Comparison of ENCODE assay signal across 17 mouse cellular contexts in the genomic region with DNA sequence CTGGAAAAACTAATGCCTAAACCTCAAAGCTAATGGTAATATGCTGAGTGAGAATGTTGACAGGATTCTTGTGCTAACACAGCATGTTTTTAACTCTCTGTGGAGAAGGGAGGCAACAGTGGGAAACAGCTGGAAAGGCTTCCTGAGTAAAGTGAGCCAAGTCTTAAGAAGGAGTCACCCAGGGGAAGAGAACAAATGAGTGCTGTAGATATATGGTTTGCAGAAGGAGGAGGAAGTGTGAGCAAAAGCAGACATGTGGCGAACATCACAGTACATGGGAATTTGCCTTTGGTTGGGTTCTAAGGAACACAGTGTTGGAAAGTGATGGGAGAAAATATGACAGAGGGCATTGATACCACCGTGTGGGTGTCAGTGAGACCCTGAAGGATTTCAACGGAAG. TPM values are rescaled to one million over a fixed set of nuclear protein-coding genes. Genes with fewer than 3 reads are reported as not detected.
DNase-seq lines count a peak whose midpoint lies in the region; ATAC-seq and TF ChIP-seq lines count a peak whose summit lies in the region.
"Had no signal": no experiment of that assay in that cellular context is flagged by ENCODE, and none has a peak within 500 bp of the region (broad histone marks: within the 10 kb centered on the region; RNA-seq: fewer than 3 reads in every experiment).

No protein-coding gene starts in this region.

- H3K4me3 ChIP-seq in heart, embryonic 10.5 days = no peak overlapping the region
- no peak overlapping the region for H3K4me3 ChIP-seq in liver, adult 2 months (ENCODE audit: insufficient read depth, low read depth, low read length)
- no peak overlapping the region for H3K4me3 ChIP-seq in heart, embryonic 13.5 days
- no peak overlapping the region for H3K4me3 ChIP-seq in limb, embryonic 15.5 days
- H3K4me3 ChIP-seq: hindbrain, embryonic 12.5 days; liver, embryonic 12.5 days; midbrain, embryonic 12.5 days had no signal

- H3K36me3 ChIP-seq in heart, embryonic 10.5 days = no peaks in the 10 kb centered on the region
- no peaks in the 10 kb centered on the region for H3K36me3 ChIP-seq in liver, adult 2 months (ENCODE audit: control insufficient read depth, insufficient read depth, low read length)
- H3K36me3 ChIP-seq in heart, embryonic 13.5 days = no peaks in the 10 kb centered on the region
- no peaks in the 10 kb centered on the region for H3K36me3 ChIP-seq in limb, embryonic 15.5 days
- H3K36me3 ChIP-seq: hindbrain, embryonic 12.5 days; liver, embryonic 12.5 days; midbrain, embryonic 12.5 days had no signal

- H3K9ac ChIP-seq in liver, adult 2 months (ENCODE audit: low read depth, low read length) = no peak overlapping the region
- no peak overlapping the region for H3K9ac ChIP-seq in heart, embryonic 13.5 days
- no peak overlapping the region for H3K9ac ChIP-seq in limb, embryonic 15.5 days
- H3K9ac ChIP-seq: hindbrain, embryonic 12.5 days; liver, embryonic 12.5 days; midbrain, embryonic 12.5 days had no signal

- H3K9me3 ChIP-seq in heart, embryonic 10.5 days = no peaks in the 10 kb centered on the region
- H3K9me3 ChIP-seq in heart, embryonic 13.5 days = no peaks in the 10 kb centered on the region; the same call in 1 of the 2 replicates
- no peaks in the 10 kb centered on the region for H3K9me3 ChIP-seq in limb, embryonic 15.5 days
- H3K9me3 ChIP-seq: hindbrain, embryonic 12.5 days; liver, embryonic 12.5 days; midbrain, embryonic 12.5 days had no signal

- no peaks in the 10 kb centered on the region for H3K4me1 ChIP-seq in heart, embryonic 10.5 days
- H3K4me1 ChIP-seq in liver, adult 2 months (ENCODE audit: control insufficient read depth, insufficient read depth, low read length) = no peaks in the 10 kb centered on the region
- 0 out of 2 replicates have a peak, but pooled peaks cover 4% of the 10 kb centered on the region for H3K4me1 ChIP-seq in heart, embryonic 13.5 days
- no peaks in the 10 kb centered on the region for H3K4me1 ChIP-seq in limb, embryonic 15.5 days
- H3K4me1 ChIP-seq: hindbrain, embryonic 12.5 days; liver, embryonic 12.5 days; midbrain, embryonic 12.5 days had no signal

- no peaks in the 10 kb centered on the region for H3K79me2 ChIP-seq in liver, adult 2 months (ENCODE audit: control insufficient read depth, insufficient read depth, low read length)

- DNase-seq in heart, adult 8-10 months (ENCODE audit: low spot score) = peak; percentile 45
- DNase-seq in heart, embryonic 10.5 days (ENCODE audit: low spot score) = no peak
- peak; percentile 17 for DNase-seq in liver, adult 2 months (ENCODE audit: extremely low read depth, low read depth, low spot score)
- DNase-seq in liver = no peak
- DNase-seq in ovary, postnatal 36 days (ENCODE audit: low spot score) = no peak
- DNase-seq: B cell, adult 2 months; cerebellum, adult 11 months; cerebellum, postnatal 25 days; gastrocnemius, postnatal 14 days; kidney, adult 2 months; thymus, postnatal 4 days had no signal

- H3K4me2 ChIP-seq in heart, embryonic 13.5 days = no peak overlapping the region
- no peak overlapping the region for H3K4me2 ChIP-seq in limb, embryonic 15.5 days
- H3K4me2 ChIP-seq: hindbrain, embryonic 12.5 days; liver, embryonic 12.5 days; midbrain, embryonic 12.5 days had no signal

- H3K27ac ChIP-seq in heart, embryonic 10.5 days = no peak overlapping the region
- no peak overlapping the region for H3K27ac ChIP-seq in liver, adult 2 months (replicated peaks; ENCODE audit: insufficient read depth, low read depth, low read length)
- H3K27ac ChIP-seq in heart, embryonic 13.5 days (replicated peaks) = 0 out of 2 replicates have a peak overlapping the region, but pooled peaks have one; percentile 13
- peak overlapping the region; percentile 14; the same call in 1 of the 2 replicates for H3K27ac ChIP-seq in limb, embryonic 15.5 days
- H3K27ac ChIP-seq: hindbrain, embryonic 12.5 days; liver, embryonic 12.5 days; macrophage; midbrain, embryonic 12.5 days had no signal

- TF ChIP-seq CTCF in liver, adult 2 months (IDR thresholded peaks at IDR 0.05; ENCODE audit: low read depth, low read length) = no peak

- no peak for TF ChIP-seq POLR2A in liver, adult 2 months (IDR thresholded peaks at IDR 0.05; ENCODE audit: extremely low read depth, insufficient read depth, low read length)

- no peak for ATAC-seq in heart, embryonic 13.5 days (ENCODE audit: extremely low read depth, insufficient number of reproducible peaks, low FRiP score, low TSS enrichment)
- no peak for ATAC-seq in limb, embryonic 15.5 days (ENCODE audit: insufficient number of reproducible peaks, low FRiP score, low TSS enrichment, low read depth)
- ATAC-seq: liver, embryonic 12.5 days had no signal

- no peaks in the 10 kb centered on the region for H3K27me3 ChIP-seq in heart, embryonic 10.5 days (ENCODE audit: insufficient read depth, poor library complexity, severe bottlenecking)
- no peaks in the 10 kb centered on the region for H3K27me3 ChIP-seq in liver, adult 2 months (ENCODE audit: control insufficient read depth, insufficient read depth, low read length)
- no peaks in the 10 kb centered on the region for H3K27me3 ChIP-seq in heart, embryonic 13.5 days (replicated peaks)
- no peaks in the 10 kb centered on the region for H3K27me3 ChIP-seq in limb, embryonic 15.5 days
- H3K27me3 ChIP-seq: hindbrain, embryonic 12.5 days; liver, embryonic 12.5 days; midbrain, embryonic 12.5 days had no signal

- WGBS in heart, embryonic 10.5 days = 72% methylated on average over 3 of the region's 3 CpGs
- WGBS in liver, adult 2 months = 83% methylated on average over 3 of the region's 3 CpGs
- WGBS in heart, embryonic 13.5 days = 62% methylated on average over 3 of the region's 3 CpGs
- WGBS in limb, embryonic 15.5 days = 74% methylated on average over 3 of the region's 3 CpGs

RNA-seq across cellular contexts. Expression of gene Plscr4, which starts 43.5 kb away (rescaled TPM):
- total RNA-seq in heart, adult 8-10 months (2022) = 1 to 10 TPM; 7.0 to 9.2 (median 7.7) TPM
- 1.0 and 1.3 TPM in 2 replicates for polyA plus RNA-seq in heart, embryonic 10.5 days (2016; fragmentation: Nextera tagmentation; extraction: Ambion mirVana)
- 2.1 and 2.6 TPM in 2 replicates for total RNA-seq in liver, adult 2 months (2014; rRNA removed)
- polyA plus RNA-seq in liver, adult 2 months (2012; rRNA removed) = 0.87 and 1.6 TPM in 2 replicates
- 3.9 and 4.7 TPM in 2 replicates for polyA plus RNA-seq in heart, embryonic 13.5 days (2015; fragmentation: Nextera tagmentation; extraction: Ambion mirVana)
- 3.5 and 4.5 TPM in 2 replicates for polyA plus RNA-seq in limb, embryonic 15.5 days (2015; fragmentation: Nextera tagmentation; extraction: Ambion mirVana)

Comparison
In these comparisons a context has a peak if more than half of its experiments do, and no peak if none do; other contexts are left out.
1. DNase-seq: peak in heart, adult 8-10 months (single experiment) and liver, adult 2 months (single experiment); none in heart, embryonic 10.5 days (single experiment), liver (single experiment) and ovary, postnatal 36 days (single experiment).
2. H3K27ac ChIP-seq: peak in heart, embryonic 13.5 days (single experiment) and limb, embryonic 15.5 days (single experiment); none in heart, embryonic 10.5 days (single experiment) and liver, adult 2 months (single experiment).